Mouse (Mus musculus): ENCODE measurements around the gene Fez2. TPM values are rescaled to one million over a fixed set of nuclear protein-coding genes. Genes with fewer than 3 reads are reported as not detected.
A peak's percentile ranks its signal among the peaks of the same experiment; 100 is the strongest.

Gene Fez2
- total RNA-seq, 2 experiments from 2014 or later: 34.9 to 36.0 TPM

DNA sequence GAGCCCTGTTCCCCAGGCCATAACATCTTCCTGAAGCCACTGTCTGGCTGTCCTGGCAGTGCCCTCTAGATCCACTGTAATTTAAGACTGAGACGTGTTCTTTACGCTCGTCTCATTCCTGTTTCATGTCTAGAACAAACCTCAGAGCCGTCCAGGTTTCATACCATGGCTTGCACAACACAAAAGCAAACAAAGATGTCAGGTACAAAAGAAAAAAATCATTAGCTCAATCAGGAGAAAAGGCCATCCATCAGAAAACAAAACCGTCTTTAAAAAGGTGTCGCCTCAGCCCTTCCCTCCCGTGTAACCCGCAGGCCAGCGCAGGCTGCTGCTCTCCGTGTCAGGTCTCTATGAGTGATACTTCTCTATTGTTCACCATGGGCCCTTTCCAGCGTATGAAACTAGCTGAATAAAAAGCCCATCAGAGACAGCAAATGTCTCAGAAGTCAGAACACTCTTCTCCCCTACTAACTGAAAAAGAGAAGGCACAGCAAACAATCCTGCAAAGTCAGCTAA lies 38.2 kb downstream of the Fez2 start:
- no peak overlapping the region for H3K4me3 ChIP-seq
- H3K27ac ChIP-seq: no peak overlapping the region
- no peak for TF ChIP-seq CTCF (IDR thresholded peaks at IDR 0.05)
- intact Hi-C loops (cut with DNase I): no loop called here
- no peak for DNase-seq (ENCODE audit: extremely low spot score in 1 of 2, low spot score in 2 of 2)

- DNase-seq (ENCODE audit: extremely low spot score in 1 of 2, low spot score in 2 of 2): no peak
- TF ChIP-seq CTCF (IDR thresholded peaks at IDR 0.05): no peak
- H3K27ac ChIP-seq: no peak overlapping the region
- no peak overlapping the region for H3K4me3 ChIP-seq
- intact Hi-C loops (cut with DNase I): no loop called here
Measured at GRCm38 (mm10) chr17:78379079-78379729, 38.7 kb downstream of the Fez2 start.

DNA sequence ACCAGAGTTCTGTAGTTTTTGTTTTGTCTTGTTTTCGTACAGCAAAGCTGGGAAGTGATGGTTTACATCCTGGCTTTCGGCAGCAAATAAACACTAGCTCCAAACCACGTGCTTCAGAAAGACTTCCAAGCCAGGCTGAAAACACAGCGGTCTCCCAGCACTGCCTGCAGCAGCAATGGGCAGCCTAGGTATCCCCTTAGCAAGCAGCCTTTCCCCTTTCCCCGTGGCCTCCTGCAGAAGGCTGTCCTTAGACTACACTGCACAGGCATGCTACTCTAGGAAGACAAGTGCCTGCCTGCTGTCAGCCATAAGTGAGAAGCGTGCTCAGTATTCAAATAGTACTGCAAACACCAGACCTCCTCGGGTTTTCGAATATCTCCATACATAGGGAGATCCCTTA lies 41.4 kb downstream of the Fez2 start:
- H3K27ac ChIP-seq: no peak overlapping the region
- no peak for TF ChIP-seq CTCF (IDR thresholded peaks at IDR 0.05)
- no peak overlapping the region for H3K4me3 ChIP-seq
- DNase-seq (ENCODE audit: extremely low spot score in 1 of 2, low spot score in 2 of 2): no peak
- intact Hi-C loops (cut with DNase I): no loop called here

- Histone ChIP-seq H3K4me3 (no peak overlapping the region), H3K27ac (no peak overlapping the region)
- no peak for DNase-seq (ENCODE audit: extremely low spot score in 1 of 2, low spot score in 2 of 2)
- intact Hi-C loops (cut with DNase I): no loop called here
- TF ChIP-seq CTCF (IDR thresholded peaks at IDR 0.05): no peak
Measured at GRCm38 (mm10) chr17:78374756-78375155, 43.2 kb downstream of the Fez2 start.

GRCm38 (mm10) chr17:78373849-78374248 lies 44.1 kb downstream of the Fez2 start:
- TF ChIP-seq CTCF (IDR thresholded peaks at IDR 0.05): no peak
- no peak overlapping the region for H3K4me3 ChIP-seq
- no peak for DNase-seq (ENCODE audit: extremely low spot score in 1 of 2, low spot score in 2 of 2)
- intact Hi-C loops (cut with DNase I): no loop called here
- no peak overlapping the region for H3K27ac ChIP-seq

DNA sequence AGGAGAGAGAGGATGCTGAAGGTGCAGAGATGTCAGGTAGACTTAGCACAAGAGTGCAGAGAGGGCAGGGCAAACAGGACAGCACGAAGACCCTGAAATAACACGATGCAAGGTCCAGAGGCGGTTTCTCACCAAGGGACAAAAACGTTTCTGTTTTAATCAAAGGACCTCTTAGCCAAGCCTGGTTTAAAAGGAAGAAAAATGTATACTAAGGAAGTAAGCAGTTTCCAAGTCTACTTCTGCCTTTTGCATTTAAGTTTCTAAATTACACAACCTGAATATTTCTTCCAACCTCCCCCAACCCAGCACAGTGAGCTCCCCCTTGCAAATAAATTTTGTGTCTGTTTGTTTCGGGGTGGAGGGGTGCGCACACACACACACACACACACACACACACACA lies 44.8 kb downstream of the Fez2 start:
- intact Hi-C loops (cut with DNase I): no loop called here
- Histone ChIP-seq H3K27ac (no peak overlapping the region), H3K4me3 (no peak overlapping the region)
- no peak for TF ChIP-seq CTCF (IDR thresholded peaks at IDR 0.05)
- no peak for DNase-seq (ENCODE audit: extremely low spot score in 1 of 2, low spot score in 2 of 2)

GRCm38 (mm10) chr17:78370445-78370844 lies 47.5 kb downstream of the Fez2 start:
- TF ChIP-seq CTCF (IDR thresholded peaks at IDR 0.05): peak; percentile 41
- intact Hi-C loops (cut with DNase I): no loop called here
- no peak for DNase-seq (ENCODE audit: extremely low spot score in 1 of 2, low spot score in 2 of 2)
- Histone ChIP-seq H3K4me3 (no peak overlapping the region), H3K27ac (no peak overlapping the region)

DNA sequence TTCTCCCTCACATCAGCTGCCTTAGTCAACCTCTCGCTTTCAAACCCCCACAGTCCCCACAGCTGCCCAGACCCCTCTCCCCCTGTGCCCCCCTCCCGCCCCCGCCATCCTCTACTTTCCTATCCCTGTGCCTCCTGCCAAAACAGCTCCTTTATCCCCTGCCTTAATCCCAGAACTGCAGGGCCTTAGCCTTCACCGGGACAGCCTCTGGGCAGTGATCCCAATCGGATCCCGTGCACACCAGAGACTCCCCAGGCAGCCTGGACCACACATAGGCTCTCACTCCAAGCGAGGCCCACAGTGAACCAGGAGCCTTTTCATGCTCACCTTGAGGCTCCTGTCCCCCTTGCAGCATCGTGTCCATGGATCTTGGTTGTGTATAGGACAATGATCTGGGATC lies 49.5 kb downstream of the Fez2 start:
- intact Hi-C loops (cut with DNase I): no loop called here
- no peak overlapping the region for H3K27ac ChIP-seq
- H3K4me3 ChIP-seq: no peak overlapping the region
- DNase-seq (ENCODE audit: extremely low spot score in 1 of 2, low spot score in 2 of 2): no peak
- TF ChIP-seq CTCF (IDR thresholded peaks at IDR 0.05): no peak

- no peak for TF ChIP-seq CTCF (IDR thresholded peaks at IDR 0.05)
- Histone ChIP-seq H3K27ac (no peak overlapping the region), H3K4me3 (no peak overlapping the region)
- intact Hi-C loops (cut with DNase I): no loop called here
- no peak for DNase-seq (ENCODE audit: extremely low spot score in 1 of 2, low spot score in 2 of 2)
Measured at GRCm38 (mm10) chr17:78366070-78366469, 51.9 kb downstream of the Fez2 start.

GRCm38 (mm10) chr17:78364555-78365302 lies 53.2 kb downstream of the Fez2 start:
- intact Hi-C loops (cut with DNase I): no loop called here
- no peak for DNase-seq (ENCODE audit: extremely low spot score in 1 of 2, low spot score in 2 of 2)
- H3K4me3 ChIP-seq: no peak overlapping the region
- H3K27ac ChIP-seq: no peak overlapping the region
- no peak for TF ChIP-seq CTCF (IDR thresholded peaks at IDR 0.05)

DNA sequence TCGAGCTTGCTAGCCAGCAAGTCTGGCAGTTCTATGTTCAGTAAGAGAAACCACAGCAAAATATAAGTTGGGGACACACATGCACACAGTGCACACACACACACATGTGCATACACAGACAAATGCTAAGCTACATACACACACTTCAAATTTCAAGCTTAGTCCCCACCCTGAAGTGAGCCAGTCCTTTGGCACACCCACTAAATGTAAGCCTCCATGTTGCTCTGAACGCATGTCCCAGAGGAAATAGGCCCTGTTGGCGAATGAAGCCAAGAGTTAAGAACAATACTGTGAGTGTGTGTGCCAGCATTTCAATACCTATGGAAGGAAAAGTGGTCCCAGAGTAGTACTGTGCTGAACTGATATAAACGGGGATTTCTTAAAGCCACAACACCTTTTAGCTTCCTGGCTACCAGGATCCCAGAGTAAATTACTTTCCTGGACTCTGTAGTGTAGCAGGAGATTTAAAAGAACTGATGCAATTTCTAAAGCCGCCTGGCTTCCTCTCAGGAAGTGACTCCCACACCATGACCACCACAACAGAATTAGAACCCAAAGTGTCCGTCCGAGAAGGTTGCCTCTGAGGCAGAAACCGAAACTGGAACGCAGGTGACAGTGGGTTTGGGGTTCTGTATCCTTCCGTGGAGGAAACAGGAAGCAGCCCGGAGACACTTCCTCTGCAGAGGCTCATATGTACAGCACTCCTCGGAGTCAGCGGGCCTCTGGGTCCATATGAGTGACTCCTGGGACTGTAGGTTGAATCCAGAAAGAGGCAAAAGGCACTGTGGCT lies 55.8 kb downstream of the Fez2 start:
- H3K27ac ChIP-seq: no peak overlapping the region
- no peak for DNase-seq (ENCODE audit: extremely low spot score in 1 of 2, low spot score in 2 of 2)
- intact Hi-C loops (cut with DNase I): no loop called here

DNA sequence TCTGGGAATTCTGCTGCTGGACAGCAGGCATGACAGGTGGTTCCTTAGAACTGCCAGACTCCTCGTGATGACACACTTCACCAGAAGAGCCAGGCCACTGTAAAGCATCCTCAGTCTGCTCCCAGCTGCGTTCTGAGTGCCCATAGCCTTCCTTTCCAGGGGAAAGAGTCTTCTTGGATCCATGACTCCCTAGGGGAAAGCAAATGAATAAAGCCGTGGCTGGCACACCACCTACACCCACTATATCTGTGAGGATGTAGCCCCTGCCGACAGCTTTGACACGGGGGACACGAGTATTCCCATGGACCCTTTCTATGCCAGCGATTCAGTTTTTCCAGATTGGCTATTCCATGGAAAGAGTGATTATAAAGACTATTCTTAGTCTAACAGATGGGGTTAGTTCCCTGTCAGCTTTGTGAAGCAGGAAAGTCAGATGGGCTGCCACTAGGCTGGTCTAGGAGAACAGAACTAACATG lies 59.7 kb downstream of the Fez2 start:
- DNase-seq (ENCODE audit: extremely low spot score in 1 of 2, low spot score in 2 of 2): no peak
- TF ChIP-seq CTCF (IDR thresholded peaks at IDR 0.05): no peak

More for the DNA sequence above, 55.8 kb downstream of the Fez2 start:
- no peak for TF ChIP-seq CTCF (IDR thresholded peaks at IDR 0.05)
- H3K4me3 ChIP-seq: no peak overlapping the region

More for the DNA sequence above, 59.7 kb downstream of the Fez2 start:
- no peak overlapping the region for H3K27ac ChIP-seq
- H3K4me3 ChIP-seq: no peak overlapping the region
- intact Hi-C loops (cut with DNase I): no loop called here

All from left cerebral cortex, adult 2 months (tissue).